Mouse (Mus musculus) bone marrow macrophage, adult 2 months (primary cell): ENCODE data around the gene Gstm3. TPM values are rescaled to one million over a fixed set of nuclear protein-coding genes. Genes with fewer than 3 reads are reported as not detected.
A peak's percentile ranks its signal among the peaks of the same experiment; 100 is the strongest.
"Not testable (repeated sequence)": the region's sequence is repeated elsewhere in the genome, so short reads cannot be mapped to it uniquely, and the experiment has no call there.

Source experiments
- H3K27ac ChIP-seq: 2 replicates; pipeline ENCODE4 v1.5.1; 2012; ENCODE audit warnings: low read depth, low read length; ENCODE audit not compliant: insufficient read depth
- H3K4me1 ChIP-seq: 2 replicates; pipeline ENCODE4 v1.6.1; 2012; ENCODE audit warnings: low read length; ENCODE audit not compliant: control insufficient read depth, insufficient read depth
- H3K4me3 ChIP-seq: 2 replicates; pipeline ENCODE4 v1.5.1; 2012; ENCODE audit warnings: mild to moderate bottlenecking, low read length, moderate library complexity; ENCODE audit not compliant: insufficient read depth
- CTCF ChIP-seq: IDR thresholded peaks from 2 replicates; pipeline ENCODE4 v1.5.1; 2012; ENCODE audit warnings: low read depth, mild to moderate bottlenecking, low read length, moderate library complexity
- POLR2A ChIP-seq: IDR thresholded peaks from 2 replicates; pipeline ENCODE4 v1.6.1; 2012; ENCODE audit warnings: mild to moderate bottlenecking, low read depth, low read length, borderline replicate concordance
- polyA plus RNA-seq: library from polyadenylated mRNA; stranded (reverse); fragments of >200 nt; gene quantifications from 2 replicates; pipeline ENCODE4 v1.2.4, GENCODE M21; 2012; ENCODE audit not compliant: missing spikeins, insufficient read depth, insufficient read length

Gene Gstm3
- polyA plus RNA-seq, 1 experiment = not detected

- TF ChIP-seq POLR2A (no peak), CTCF (no peak)
- Histone ChIP-seq H3K4me1 (peaks cover 2% of the 10 kb centered on the region; the same call in 1 of the 2 replicates), H3K4me3 (no peak overlapping the region), H3K27ac (no peak overlapping the region)
Measured at GRCm38 (mm10) chr3:107977691-107978090, 8.6 kb upstream of the Gstm3 start.

DNA sequence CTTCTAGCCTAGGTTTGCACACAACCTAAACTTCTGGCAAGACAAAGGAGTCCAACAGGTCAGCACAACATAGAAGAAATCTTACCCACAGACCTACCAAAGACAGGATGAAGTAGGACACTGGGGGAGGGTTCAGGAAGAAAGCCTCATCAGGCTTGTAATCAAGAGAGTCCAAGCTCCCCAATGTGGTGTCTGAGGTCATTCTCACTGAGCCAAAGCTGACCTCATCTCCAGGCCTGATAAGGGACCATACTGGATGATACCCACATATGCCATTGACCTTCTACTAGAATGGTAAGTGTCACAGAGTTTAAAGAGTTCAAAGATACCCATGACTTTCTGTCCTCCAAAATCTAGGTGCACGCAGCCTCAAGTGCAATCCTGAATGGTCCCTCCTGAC is 5.2 kb upstream of the Gstm3 start:
- TF ChIP-seq POLR2A = no peak
- TF ChIP-seq CTCF = no peak
- no peak overlapping the region for H3K4me3 ChIP-seq
- no peaks in the 10 kb centered on the region for H3K4me1 ChIP-seq
- H3K27ac ChIP-seq = no peak overlapping the region

DNA sequence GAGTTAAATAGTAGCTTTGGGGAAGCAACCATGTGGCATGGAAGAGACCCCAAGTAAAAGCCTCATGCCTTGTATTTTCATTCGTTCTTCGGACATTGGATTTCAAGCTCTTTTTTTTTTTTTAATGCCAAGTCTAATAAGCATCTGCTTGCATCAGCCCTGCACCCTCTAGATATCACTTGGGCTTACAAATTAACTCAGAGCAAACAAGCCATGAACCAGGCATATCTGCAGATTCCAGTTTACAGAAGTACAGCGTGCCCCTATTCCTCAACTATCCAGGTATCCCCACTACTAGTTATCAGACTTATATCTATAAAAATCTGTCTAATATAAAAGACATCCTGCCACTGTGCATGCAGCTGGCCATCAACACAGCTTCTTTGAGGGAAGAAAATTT is 3.0 kb upstream of the Gstm3 start:
- no peaks in the 10 kb centered on the region for H3K4me1 ChIP-seq

GRCm38 (mm10) chr3:107971101-107971500 is 2.0 kb upstream of the Gstm3 start:
- not testable (repeated sequence) for H3K4me1 ChIP-seq, H3K4me3 ChIP-seq

More for the DNA sequence above, 3.0 kb upstream of the Gstm3 start:
- H3K27ac ChIP-seq = no peak overlapping the region
- TF ChIP-seq CTCF (no peak), POLR2A (no peak)
- H3K4me3 ChIP-seq = no peak overlapping the region

DNA sequence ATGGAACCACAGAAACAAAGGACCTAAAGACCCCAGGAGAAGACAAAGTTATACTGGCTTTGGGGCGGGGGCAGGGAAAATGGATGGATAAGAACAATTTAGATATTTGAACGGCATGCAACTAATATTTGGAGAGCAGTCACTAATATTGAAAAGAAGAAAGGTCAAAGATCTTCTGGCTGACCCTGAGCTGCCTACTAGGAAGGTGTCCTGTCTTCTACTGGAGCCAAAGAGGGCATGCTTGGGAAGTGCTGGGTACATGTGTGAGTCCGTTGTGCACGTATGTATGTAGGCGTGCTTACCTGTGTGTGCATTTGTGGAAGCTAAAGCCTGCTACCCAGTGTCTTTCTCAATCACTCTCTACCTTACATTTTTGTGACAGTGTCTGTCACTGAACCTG is 2.5 kb downstream of the Gstm3 start:
- TF ChIP-seq CTCF (no peak), POLR2A (no peak)
- peaks cover 11% of the 10 kb centered on the region for H3K4me1 ChIP-seq
- H3K27ac ChIP-seq = no peak overlapping the region
- no peak overlapping the region for H3K4me3 ChIP-seq

More at GRCm38 (mm10) chr3:107971101-107971500, 2.0 kb upstream of the Gstm3 start:
- not testable (repeated sequence) for H3K27ac ChIP-seq

- TF ChIP-seq CTCF (no peak), POLR2A (no peak)
- Histone ChIP-seq H3K4me3 (no peak overlapping the region), H3K4me1 (peaks cover 11% of the 10 kb centered on the region), H3K27ac (no peak overlapping the region)
Measured at GRCm38 (mm10) chr3:107965592-107965991, 3.5 kb downstream of the Gstm3 start.

DNA sequence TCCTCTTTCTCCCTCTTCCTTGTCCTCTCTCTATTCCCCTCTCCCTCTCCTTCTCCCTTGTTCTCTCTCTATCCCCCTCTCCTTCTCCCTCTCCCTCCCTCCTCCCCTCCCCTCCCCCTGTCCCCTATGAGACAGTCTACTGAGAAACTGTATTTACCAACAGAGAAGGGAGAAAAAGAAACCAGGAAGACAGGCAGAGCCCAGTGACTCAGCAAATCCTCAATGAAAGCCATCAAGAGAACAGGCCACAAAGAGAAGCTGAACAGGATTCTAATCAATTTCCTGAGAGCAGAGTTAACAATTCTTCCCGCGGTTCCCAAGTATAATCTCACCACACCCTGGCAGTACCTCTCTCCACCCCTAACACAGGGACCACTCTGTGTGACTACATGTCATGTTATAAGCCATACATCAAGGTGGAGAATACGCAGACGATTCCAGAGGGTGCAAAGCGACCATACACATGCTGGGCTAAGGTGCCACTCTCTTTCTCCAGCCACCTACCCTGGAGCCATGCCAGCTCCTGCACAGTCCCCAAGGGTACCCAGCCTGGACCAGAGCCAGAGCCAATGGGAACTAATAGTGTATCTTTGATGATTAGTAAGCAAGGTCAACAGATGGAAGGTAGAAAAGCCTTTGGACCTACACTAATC is 4.3 kb downstream of the Gstm3 start:
- Histone ChIP-seq H3K4me1 (peaks cover 11% of the 10 kb centered on the region), H3K27ac (peak overlapping the region; percentile 39), H3K4me3 (no peak overlapping the region)
- TF ChIP-seq CTCF (no peak), POLR2A (no peak)

DNA sequence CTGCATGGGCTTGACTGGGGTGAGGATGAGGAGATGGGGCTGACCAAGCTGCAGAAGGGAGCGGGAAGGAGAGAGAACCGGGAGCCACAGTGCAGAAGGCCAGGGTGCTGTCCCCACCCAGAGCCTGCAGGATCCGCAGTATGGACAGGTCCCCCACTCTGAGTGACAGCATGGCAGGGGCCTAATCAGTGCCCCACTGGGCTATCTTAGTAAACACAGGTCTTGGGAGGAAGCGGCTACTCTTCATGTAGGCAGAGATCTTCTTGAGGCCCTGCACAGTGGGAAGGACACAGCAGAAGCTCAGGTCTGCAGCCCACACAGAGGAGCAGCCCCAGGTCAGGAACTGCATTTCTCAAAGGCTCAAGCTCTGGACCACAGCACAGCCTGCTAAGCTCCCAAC is 5.1 kb downstream of the Gstm3 start:
- Histone ChIP-seq H3K4me3 (no peak overlapping the region), H3K4me1 (peaks cover 11% of the 10 kb centered on the region), H3K27ac (no peak overlapping the region)
- no peak for TF ChIP-seq POLR2A
- TF ChIP-seq CTCF = no peak

DNA sequence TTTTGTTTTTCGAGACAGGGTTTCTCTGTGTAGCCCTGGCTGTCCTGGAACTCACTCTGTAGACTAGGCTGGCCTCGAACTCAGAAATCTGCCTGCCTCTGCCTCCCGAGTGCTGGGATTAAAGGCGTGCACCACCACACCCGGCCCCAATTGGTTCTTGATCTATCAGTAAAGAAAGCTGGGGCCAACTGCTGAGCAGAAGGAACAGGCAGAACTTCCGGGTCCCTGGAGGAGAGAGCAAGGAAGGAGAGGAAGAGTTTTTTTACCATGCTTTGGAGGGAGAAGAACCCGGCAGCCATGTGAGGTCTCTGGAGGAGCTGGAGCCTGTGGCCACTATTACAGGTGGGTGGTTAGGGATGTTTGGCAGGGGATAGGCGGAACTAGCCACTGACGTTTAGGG is 13.8 kb downstream of the Gstm3 start:
- H3K4me1 ChIP-seq, H3K27ac ChIP-seq, H3K4me3 ChIP-seq: not testable (repeated sequence)

DNA sequence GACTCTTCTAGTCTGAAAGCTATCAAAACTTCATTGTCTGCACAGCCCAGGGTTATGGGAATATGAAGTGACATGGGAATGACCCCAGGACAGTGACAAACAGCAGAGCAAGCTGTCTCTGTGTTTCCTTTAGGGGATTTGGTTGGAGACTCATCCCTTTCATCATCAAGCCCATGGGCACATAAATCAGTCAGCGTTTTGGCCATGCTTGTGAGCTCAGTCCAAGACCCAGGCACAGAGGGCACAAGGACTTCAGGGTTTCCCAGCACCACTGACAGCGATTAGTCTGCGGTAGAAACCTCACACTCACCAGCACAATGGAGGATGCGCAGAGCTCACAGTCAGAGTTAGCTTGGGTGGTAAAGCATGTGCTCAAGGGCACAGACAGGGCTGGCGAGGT is 15.2 kb downstream of the Gstm3 start:
- 0 out of 2 replicates have a peak, but pooled peaks cover 4% of the 10 kb centered on the region for H3K4me1 ChIP-seq
- no peak overlapping the region for H3K4me3 ChIP-seq
- TF ChIP-seq CTCF (no peak), POLR2A (no peak)
- no peak overlapping the region for H3K27ac ChIP-seq

- Histone ChIP-seq H3K27ac (no peak overlapping the region), H3K4me3 (no peak overlapping the region), H3K4me1 (0 out of 2 replicates have a peak, but pooled peaks cover 4% of the 10 kb centered on the region)
- peak; percentile 88 for TF ChIP-seq CTCF
- TF ChIP-seq POLR2A = no peak
Measured at GRCm38 (mm10) chr3:107953328-107953755, 15.7 kb downstream of the Gstm3 start.
